ENCODE assay signal across 16 mouse cellular contexts in genomic region chr11:117029569-117029955, GRCm38 (mm10).
A peak's percentile ranks its signal among the peaks of the same experiment; 100 is the strongest.
DNase-seq lines count a peak whose midpoint lies in the region; ATAC-seq and TF ChIP-seq lines count a peak whose summit lies in the region.
"Had no signal": no experiment of that assay in that cellular context is flagged by ENCODE, and none has a peak within 500 bp of the region (broad histone marks: within the 10 kb centered on the region; RNA-seq: fewer than 3 reads in every experiment).

No protein-coding gene starts in this region.

- H3K9ac ChIP-seq in midbrain, embryonic 12.5 days (replicated peaks): no peak overlapping the region
- H3K9ac ChIP-seq in midbrain, embryonic 11.5 days (ENCODE audit: low read length): no peak overlapping the region
- no peak overlapping the region for H3K9ac ChIP-seq in forebrain, embryonic 15.5 days (replicated peaks)
- H3K9ac ChIP-seq in hindbrain, postnatal 0 days (replicated peaks; ENCODE audit: low read length): no peak overlapping the region
- H3K9ac ChIP-seq: lung, embryonic 14.5 days had no signal

- no peak for DNase-seq in midbrain, embryonic 11.5 days (ENCODE audit: low spot score, missing footprints)
- no peak for DNase-seq in hindbrain, postnatal 0 days (ENCODE audit: low spot score)
- no peak for DNase-seq in limb, embryonic 10.5 days (ENCODE audit: low spot score)
- no peak for DNase-seq in heart, adult 8-10 months (ENCODE audit: low spot score)
- no peak for DNase-seq in adrenal gland, postnatal 36 days
- DNase-seq: adrenal gland, postnatal 10 days; B cell, adult 2 months; kidney, postnatal 25 days; lung, embryonic 14.5 days; thymus, postnatal 4 days had no signal

- WGBS in midbrain, embryonic 12.5 days: 94% methylated on average over 3 of the region's 3 CpGs
- 84% methylated on average over 3 of the region's 3 CpGs for WGBS in midbrain, embryonic 11.5 days
- WGBS in forebrain, embryonic 15.5 days: 89% methylated on average over 3 of the region's 3 CpGs
- 90% methylated on average over 3 of the region's 3 CpGs for WGBS in hindbrain, postnatal 0 days
- WGBS in limb, embryonic 10.5 days: 89% methylated on average over 3 of the region's 3 CpGs

- 0 out of 2 replicates have a peak, but pooled peaks cover 5% of the 10 kb centered on the region for H3K27me3 ChIP-seq in midbrain, embryonic 12.5 days
- H3K27me3 ChIP-seq in midbrain, embryonic 11.5 days (ENCODE audit: control insufficient read depth, insufficient read depth, low read length): no peaks in the 10 kb centered on the region
- no peaks in the 10 kb centered on the region for H3K27me3 ChIP-seq in forebrain, embryonic 15.5 days
- H3K27me3 ChIP-seq in hindbrain, postnatal 0 days (ENCODE audit: insufficient read depth, low read length): no peaks in the 10 kb centered on the region
- H3K27me3 ChIP-seq in limb, embryonic 10.5 days (ENCODE audit: low read depth, poor library complexity, severe bottlenecking): peaks cover 47% of the 10 kb centered on the region

- peak overlapping the region; percentile 73 for H3K27ac ChIP-seq in midbrain, embryonic 12.5 days (replicated peaks)
- H3K27ac ChIP-seq in midbrain, embryonic 11.5 days (ENCODE audit: low read depth, low read length): no peak overlapping the region
- peak overlapping the region; percentile 77 for H3K27ac ChIP-seq in forebrain, embryonic 15.5 days (replicated peaks)
- H3K27ac ChIP-seq in hindbrain, postnatal 0 days: peak overlapping the region; percentile 42; the same call in 1 of the 2 replicates
- no peak overlapping the region for H3K27ac ChIP-seq in limb, embryonic 10.5 days
- H3K27ac ChIP-seq: limb, embryonic 12.5 days; stomach, postnatal 0 days had no signal

- no peak for ATAC-seq in midbrain, embryonic 12.5 days (ENCODE audit: low FRiP score, low read depth)
- ATAC-seq in midbrain, embryonic 11.5 days (ENCODE audit: low FRiP score): no peak
- no peak for ATAC-seq in forebrain, embryonic 15.5 days (replicated peaks)
- ATAC-seq in hindbrain, postnatal 0 days: no peak

- H3K9me3 ChIP-seq in midbrain, embryonic 12.5 days: no peaks in the 10 kb centered on the region
- no peaks in the 10 kb centered on the region for H3K9me3 ChIP-seq in midbrain, embryonic 11.5 days (ENCODE audit: control insufficient read depth, low read length)
- H3K9me3 ChIP-seq in forebrain, embryonic 15.5 days: no peaks in the 10 kb centered on the region
- H3K9me3 ChIP-seq in hindbrain, postnatal 0 days (ENCODE audit: low read length): no peaks in the 10 kb centered on the region
- H3K9me3 ChIP-seq in limb, embryonic 10.5 days (replicated peaks): no peaks in the 10 kb centered on the region
- H3K9me3 ChIP-seq: embryonic facial prominence, embryonic 13.5 days had no signal

- H3K36me3 ChIP-seq in midbrain, embryonic 12.5 days: no peaks in the 10 kb centered on the region
- no peaks in the 10 kb centered on the region for H3K36me3 ChIP-seq in midbrain, embryonic 11.5 days (ENCODE audit: control insufficient read depth, insufficient read depth, low read length)
- H3K36me3 ChIP-seq in forebrain, embryonic 15.5 days: no peaks in the 10 kb centered on the region
- H3K36me3 ChIP-seq in hindbrain, postnatal 0 days (ENCODE audit: insufficient read depth, low read length): no peaks in the 10 kb centered on the region
- H3K36me3 ChIP-seq in limb, embryonic 10.5 days: no peaks in the 10 kb centered on the region
- H3K36me3 ChIP-seq: embryonic facial prominence, embryonic 13.5 days; limb, embryonic 12.5 days had no signal

- H3K4me2 ChIP-seq in midbrain, embryonic 12.5 days (replicated peaks): no peak overlapping the region
- H3K4me2 ChIP-seq in midbrain, embryonic 11.5 days: no peak overlapping the region
- no peak overlapping the region for H3K4me2 ChIP-seq in forebrain, embryonic 15.5 days (replicated peaks)
- H3K4me2 ChIP-seq in hindbrain, postnatal 0 days (ENCODE audit: low read depth, low read length): no peak overlapping the region
- H3K4me2 ChIP-seq: embryonic facial prominence, embryonic 13.5 days; limb, embryonic 12.5 days; lung, embryonic 14.5 days had no signal

- H3K4me3 ChIP-seq in midbrain, embryonic 12.5 days: no peak overlapping the region
- H3K4me3 ChIP-seq in midbrain, embryonic 11.5 days (ENCODE audit: low read depth, low read length): no peak overlapping the region
- no peak overlapping the region for H3K4me3 ChIP-seq in forebrain, embryonic 15.5 days
- H3K4me3 ChIP-seq in hindbrain, postnatal 0 days (ENCODE audit: low read length): no peak overlapping the region
- no peak overlapping the region for H3K4me3 ChIP-seq in limb, embryonic 10.5 days
- H3K4me3 ChIP-seq: embryonic facial prominence, embryonic 13.5 days; limb, embryonic 12.5 days; myocyte had no signal

- TF ChIP-seq CTCF in hindbrain, postnatal 0 days (IDR thresholded peaks at IDR 0.05; ENCODE audit: low read depth): no peak

- H3K4me1 ChIP-seq in midbrain, embryonic 12.5 days: peaks cover 41% of the 10 kb centered on the region
- no peaks in the 10 kb centered on the region for H3K4me1 ChIP-seq in midbrain, embryonic 11.5 days (ENCODE audit: control insufficient read depth, insufficient read depth, low read length)
- peaks cover 38% of the 10 kb centered on the region for H3K4me1 ChIP-seq in forebrain, embryonic 15.5 days
- H3K4me1 ChIP-seq in hindbrain, postnatal 0 days (ENCODE audit: insufficient read depth, low read length): peaks cover 32% of the 10 kb centered on the region
- H3K4me1 ChIP-seq in limb, embryonic 10.5 days: peaks cover 19% of the 10 kb centered on the region

Comparison
In these comparisons a context has a peak if more than half of its experiments do, and no peak if none do; other contexts are left out.
1. H3K27ac ChIP-seq: peak in midbrain, embryonic 12.5 days (single experiment), forebrain, embryonic 15.5 days (single experiment) and hindbrain, postnatal 0 days (single experiment); none in midbrain, embryonic 11.5 days (single experiment) and limb, embryonic 10.5 days (single experiment).